Mouse (Mus musculus) C2C12 (cell line): ENCODE measurements around the gene Tas2r144.

Experiments used
- CTCF ChIP-seq: IDR thresholded peaks from one replicate; pipeline ENCODE4 v1.5.1; 2011; ENCODE audit not compliant: control insufficient read depth, insufficient read depth, insufficient read length
- FOSL1 ChIP-seq: IDR thresholded peaks from one replicate; pipeline ENCODE4 v1.8.0; 2011; ENCODE audit warnings: mild to moderate bottlenecking, low read length; ENCODE audit not compliant: poor library complexity, insufficient read depth, severe bottlenecking
- MYOD1 ChIP-seq: IDR thresholded peaks from one replicate; pipeline ENCODE4 v1.6.1; 2011; ENCODE audit warnings: low read depth; ENCODE audit not compliant: control insufficient read depth, insufficient read length

DNA sequence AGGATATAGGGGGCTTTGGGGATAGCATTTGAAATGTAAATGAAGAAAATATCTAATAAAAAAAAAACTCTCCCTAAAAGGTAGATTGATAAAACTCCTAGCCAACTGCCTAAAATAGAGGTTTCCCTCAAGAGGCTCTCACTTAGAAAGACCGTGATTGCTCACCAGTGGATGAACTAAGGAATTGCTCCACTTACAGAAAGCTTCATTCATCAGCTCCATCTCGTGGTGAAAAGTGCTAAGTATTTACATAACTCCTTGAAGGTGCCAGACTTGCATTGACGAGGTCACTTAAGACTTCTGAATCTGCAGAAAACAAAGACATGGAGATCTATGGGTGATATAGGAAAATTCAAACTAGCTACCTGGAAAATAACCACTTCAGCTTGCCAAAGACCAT is 17.4 kb upstream of the Tas2r144 start:
- no peak for TF ChIP-seq FOSL1
- TF ChIP-seq MYOD1 = no peak
- no peak for TF ChIP-seq CTCF
